Mouse (Mus musculus): Measurements from ENCODE around the gene Traf2.

DNA sequence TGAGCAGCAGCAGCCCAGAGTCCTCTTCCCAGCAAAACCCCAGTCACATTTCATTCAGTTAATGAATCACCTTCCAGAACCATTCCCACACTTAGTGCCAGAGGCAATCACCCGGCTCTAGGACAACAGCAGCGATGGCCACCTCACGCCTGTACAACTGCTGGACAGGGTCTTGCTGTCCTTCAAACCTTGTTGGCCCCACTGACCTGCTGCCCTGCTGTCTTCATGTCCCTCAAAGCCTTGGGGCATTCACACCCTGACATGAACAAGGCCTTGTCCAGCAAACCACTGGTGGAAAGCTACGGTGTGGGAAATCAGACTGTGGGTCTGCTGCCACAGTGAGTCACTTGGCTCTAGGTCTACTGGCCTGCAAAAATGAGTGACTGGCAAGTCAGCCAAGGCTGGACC, 6.2 kb downstream of the Traf2 start:
- TF ChIP-seq CTCF (IDR thresholded peaks at IDR 0.05) = no peak
- TF ChIP-seq POLR2A (IDR thresholded peaks at IDR 0.05; ENCODE audit: insufficient read depth, low read depth, low read length) = no peak
